Mouse (Mus musculus) small intestine, adult 2 months (tissue): ENCODE results near the gene Zmynd10. TPM values are rescaled to one million over a fixed set of nuclear protein-coding genes. Genes with fewer than 3 reads are reported as not detected.

Experiments
- H3K27ac ChIP-seq: fragments of 200-500 bp; 2 replicates; pipeline ENCODE4 v1.5.1; 2012; ENCODE audit warnings: low read depth, low read length, control low read depth, inconsistent platforms; ENCODE audit not compliant: insufficient read depth
- H3K27me3 ChIP-seq: fragments of 200-500 bp; 2 replicates; pipeline ENCODE4 v1.6.1; 2012; ENCODE audit warnings: mild to moderate bottlenecking, moderate library complexity, low read length, inconsistent platforms; ENCODE audit not compliant: control insufficient read depth, insufficient read depth
- H3K36me3 ChIP-seq: fragments of 200-500 bp; 2 replicates; pipeline ENCODE4 v1.6.1; 2012; ENCODE audit warnings: mild to moderate bottlenecking, low read length, control low read depth, inconsistent platforms; ENCODE audit not compliant: control insufficient read depth, insufficient read depth
- H3K4me1 ChIP-seq: fragments of 200-500 bp; 2 replicates; pipeline ENCODE4 v1.6.1; 2012; ENCODE audit warnings: low read length, inconsistent platforms, mixed read lengths; ENCODE audit not compliant: control insufficient read depth, insufficient read depth, insufficient read length
- H3K4me3 ChIP-seq: fragments of 200-500 bp; 2 replicates; pipeline ENCODE4 v1.5.1; 2012; ENCODE audit warnings: low read depth, mild to moderate bottlenecking, control low read depth, inconsistent platforms, low read length, moderate library complexity
- CTCF ChIP-seq: fragments of 200-500 bp; IDR thresholded peaks from 2 replicates; pipeline ENCODE4 v1.5.1; 2012; ENCODE audit warnings: low read depth, mild to moderate bottlenecking, control low read depth, inconsistent platforms, low read length, moderate library complexity, mixed read lengths; ENCODE audit not compliant: insufficient replicate concordance, insufficient read length; ENCODE audit errors: extremely low read depth
- POLR2A ChIP-seq: fragments of 200-500 bp; IDR thresholded peaks from 2 replicates; pipeline ENCODE4 v1.6.1; 2012; ENCODE audit warnings: low read depth, mild to moderate bottlenecking, control low read depth, inconsistent platforms, low read length, moderate library complexity
- WGBS: fragments of 180-500 bp; shearing (Covaris S2); methylation state at CpG from one replicate; pipeline ENCODE4 v1.1.7; 2018; 5-methylcytosine and 5-hydroxymethylcytosine counted together
- polyA plus RNA-seq: library from polyadenylated mRNA; depleted of rRNA; stranded (reverse); fragments of >200 nt; gene quantifications from 2 replicates; pipeline ENCODE4 v1.2.3, GENCODE M21; 2012; rRNA removed

Zmynd10 gene
- polyA plus RNA-seq, 1 experiment: 0.32 TPM

DNA sequence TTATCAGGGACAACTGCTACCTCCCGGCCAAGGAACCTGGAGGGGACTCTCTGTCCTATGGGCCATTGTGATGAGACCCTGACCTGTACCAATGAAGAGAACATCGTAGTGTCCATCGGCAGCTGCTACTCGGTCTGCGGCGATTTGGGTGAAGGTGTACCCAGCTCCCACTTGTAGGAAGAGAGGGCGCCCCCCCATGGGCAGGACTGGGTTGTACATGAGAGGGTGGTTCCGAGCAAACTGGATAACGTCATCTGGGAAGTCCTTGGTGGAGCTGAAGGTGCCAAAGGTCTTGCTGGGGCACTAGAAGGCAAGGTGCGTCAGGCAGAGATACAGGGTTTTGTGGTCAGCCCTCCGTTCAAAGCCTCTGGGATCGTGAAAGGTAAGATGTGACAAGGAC is 53.6 kb downstream of the Zmynd10 start:
- WGBS: 66% methylated on average over 12 of the region's 12 CpGs
- Histone ChIP-seq H3K27me3 (no peaks in the 10 kb centered on the region), H3K36me3 (peaks cover 22% of the 10 kb centered on the region), H3K4me1 (peaks cover 50% of the 10 kb centered on the region), H3K4me3 (peak overlapping the region; percentile 9), H3K27ac (peak overlapping the region; percentile 52; the same call in 1 of the 2 replicates)
- TF ChIP-seq CTCF (peak; percentile 67; the same call in 1 of the 2 replicates), POLR2A (no peak)

Other genes starting within 250 kb of the Zmynd10 start
- 9.8 and 9.9 TPM in 2 replicates for gene Hemk1, start 208.9 kb upstream of the Zmynd10 start, polyA plus RNA-seq
- 0.10 and 0.25 TPM in 2 replicates for gene 6430571L13Rik, start 206.7 kb upstream of the Zmynd10 start, polyA plus RNA-seq
- gene Cacna2d2, start 147.7 kb upstream of the Zmynd10 start, polyA plus RNA-seq: 2.9 and 5.3 TPM in 2 replicates
- 32.0 and 63.5 TPM in 2 replicates for gene Tmem115, start 13.4 kb upstream of the Zmynd10 start, polyA plus RNA-seq
- gene Cyb561d2, start 5.1 kb upstream of the Zmynd10 start, polyA plus RNA-seq: 35.6 and 47.7 TPM in 2 replicates
- gene Nprl2, start 5.1 kb upstream of the Zmynd10 start, polyA plus RNA-seq: 15.6 and 23.3 TPM in 2 replicates
- gene Rassf1, start 4.3 kb downstream of the Zmynd10 start, polyA plus RNA-seq: 14.1 and 33.2 TPM in 2 replicates
- 38.8 and 49.7 TPM in 2 replicates for gene Tusc2, start 16.0 kb downstream of the Zmynd10 start, polyA plus RNA-seq
- 119 and 213 TPM in 2 replicates for gene Hyal2, start 20.6 kb downstream of the Zmynd10 start, polyA plus RNA-seq
- 2.3 and 2.6 TPM in 2 replicates for gene Hyal1, start 29.6 kb downstream of the Zmynd10 start, polyA plus RNA-seq
- 26.3 and 46.3 TPM in 2 replicates for gene Naa80, start 31.6 kb downstream of the Zmynd10 start, polyA plus RNA-seq
- 0.52 and 0.89 TPM in 2 replicates for gene Hyal3, start 33.5 kb downstream of the Zmynd10 start, polyA plus RNA-seq
- gene Ifrd2, start 40.3 kb downstream of the Zmynd10 start, polyA plus RNA-seq: 33.2 and 55.4 TPM in 2 replicates
- 33.5 and 55.4 TPM in 2 replicates for gene Sema3b, start 61.9 kb downstream of the Zmynd10 start, polyA plus RNA-seq
- 264 and 501 TPM in 2 replicates for gene Gnai2, start 88.1 kb downstream of the Zmynd10 start, polyA plus RNA-seq
- 2.8 and 48.7 TPM in 2 replicates for gene Slc38a3, start 122.2 kb downstream of the Zmynd10 start, polyA plus RNA-seq
- 0.13 and 0.17 TPM in 2 replicates for gene Gnat1, start 132.4 kb downstream of the Zmynd10 start, polyA plus RNA-seq
- gene Sema3f, start 163.2 kb downstream of the Zmynd10 start, polyA plus RNA-seq: 24.2 and 30.7 TPM in 2 replicates
- 18.0 and 48.9 TPM in 2 replicates for gene Rbm5, start 223.7 kb downstream of the Zmynd10 start, polyA plus RNA-seq